Mouse (Mus musculus) liver, adult 2 months (tissue): ENCODE data around the gene E030030I06Rik. TPM values are rescaled to one million over a fixed set of nuclear protein-coding genes. Genes with fewer than 3 reads are reported as not detected.
"Not testable (repeated sequence)": the region's sequence is repeated elsewhere in the genome, so short reads cannot be mapped to it uniquely, and the experiment has no call there.

Experiments
- DNase-seq: peaks from one replicate; pipeline ENCODE4 v3.0.0-alpha.2; 2011; ENCODE audit warnings: low read depth, low spot score; ENCODE audit errors: extremely low read depth
- H3K27ac ChIP-seq: fragments of 200-500 bp; replicated peaks from 2 replicates; pipeline ENCODE4 v1.5.1; 2012; ENCODE audit warnings: low read depth, mild to moderate bottlenecking, control low read depth, inconsistent platforms, low read length; ENCODE audit not compliant: insufficient read depth
- H3K27me3 ChIP-seq: fragments of 200-500 bp; 2 replicates; pipeline ENCODE4 v1.6.1; 2012; ENCODE audit warnings: mild to moderate bottlenecking, moderate library complexity, low read length, inconsistent platforms; ENCODE audit not compliant: control insufficient read depth, insufficient read depth
- H3K36me3 ChIP-seq: fragments of 200-500 bp; 2 replicates; pipeline ENCODE4 v1.6.1; 2012; ENCODE audit warnings: low read length, inconsistent platforms; ENCODE audit not compliant: control insufficient read depth, insufficient read depth
- H3K4me1 ChIP-seq: fragments of 200-500 bp; 2 replicates; pipeline ENCODE4 v1.6.1; 2011; ENCODE audit warnings: low read length; ENCODE audit not compliant: control insufficient read depth, insufficient read depth
- H3K4me3 ChIP-seq: fragments of 200-500 bp; 2 replicates; pipeline ENCODE4 v1.5.1; 2011; ENCODE audit warnings: low read depth, mild to moderate bottlenecking, control low read depth, low read length, moderate library complexity; ENCODE audit not compliant: insufficient read depth
- H3K79me2 ChIP-seq: fragments of 200-500 bp; 2 replicates; pipeline ENCODE4 v1.6.1; 2012; ENCODE audit warnings: inconsistent platforms, mild to moderate bottlenecking, low read length, moderate library complexity; ENCODE audit not compliant: control insufficient read depth, insufficient read depth
- H3K9ac ChIP-seq: fragments of 200-500 bp; 2 replicates; pipeline ENCODE4 v1.6.1; 2012; ENCODE audit warnings: low read depth, mild to moderate bottlenecking, control low read depth, inconsistent platforms, low read length
- CTCF ChIP-seq: fragments of 200-500 bp; IDR thresholded peaks from 2 replicates; pipeline ENCODE4 v1.5.1; 2011; ENCODE audit warnings: low read depth, low read length, control low read depth
- POLR2A ChIP-seq: fragments of 200-500 bp; IDR thresholded peaks from 2 replicates; pipeline ENCODE4 v1.6.1; 2011; ENCODE audit warnings: low read length, control low read depth; ENCODE audit not compliant: insufficient read depth; ENCODE audit errors: extremely low read depth
- WGBS: fragments of 180-500 bp; shearing (Covaris S2); methylation state at CpG from one replicate; pipeline ENCODE4 v1.1.7; 2018; 5-methylcytosine and 5-hydroxymethylcytosine counted together
- polyA plus RNA-seq: library from polyadenylated mRNA; depleted of rRNA; stranded (reverse); fragments of >200 nt; gene quantifications from 2 replicates; pipeline ENCODE4 v1.2.3, GENCODE M21; 2012
- total RNA-seq: library from RNA; depleted of rRNA; stranded (reverse); fragments of >200 nt; gene quantifications from 2 replicates; pipeline ENCODE4 v1.2.3, GENCODE M21; 2014

The E030030I06Rik gene
- total and polyA plus RNA-seq, 2 experiments, result 1.2 to 7.0 TPM

DNA sequence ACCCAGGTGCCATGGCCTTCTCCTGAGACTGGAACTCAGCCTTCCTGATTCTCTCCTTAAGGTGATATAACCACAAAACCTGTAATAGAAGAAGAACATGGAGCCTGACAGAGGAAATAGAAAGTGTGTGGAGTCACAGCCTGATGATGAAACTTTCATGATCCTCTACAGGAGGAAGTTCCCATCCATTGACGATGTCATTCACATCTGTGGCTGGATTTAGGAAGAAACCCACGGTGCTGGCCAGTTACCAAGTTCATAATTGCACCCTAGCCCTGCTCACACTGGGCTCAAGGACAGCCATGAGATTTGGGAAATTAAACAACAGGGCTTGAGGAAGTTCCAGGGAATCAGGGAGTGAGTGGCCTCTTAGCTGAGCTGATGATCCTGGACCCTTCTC, 17.0 kb upstream of the E030030I06Rik start:
- H3K9ac ChIP-seq, H3K27me3 ChIP-seq, H3K4me1 ChIP-seq, H3K4me3 ChIP-seq, H3K27ac ChIP-seq, H3K79me2 ChIP-seq, DNase-seq, H3K36me3 ChIP-seq: not testable (repeated sequence)
- 65% methylated on average over 2 of the region's 2 CpGs for WGBS

DNA sequence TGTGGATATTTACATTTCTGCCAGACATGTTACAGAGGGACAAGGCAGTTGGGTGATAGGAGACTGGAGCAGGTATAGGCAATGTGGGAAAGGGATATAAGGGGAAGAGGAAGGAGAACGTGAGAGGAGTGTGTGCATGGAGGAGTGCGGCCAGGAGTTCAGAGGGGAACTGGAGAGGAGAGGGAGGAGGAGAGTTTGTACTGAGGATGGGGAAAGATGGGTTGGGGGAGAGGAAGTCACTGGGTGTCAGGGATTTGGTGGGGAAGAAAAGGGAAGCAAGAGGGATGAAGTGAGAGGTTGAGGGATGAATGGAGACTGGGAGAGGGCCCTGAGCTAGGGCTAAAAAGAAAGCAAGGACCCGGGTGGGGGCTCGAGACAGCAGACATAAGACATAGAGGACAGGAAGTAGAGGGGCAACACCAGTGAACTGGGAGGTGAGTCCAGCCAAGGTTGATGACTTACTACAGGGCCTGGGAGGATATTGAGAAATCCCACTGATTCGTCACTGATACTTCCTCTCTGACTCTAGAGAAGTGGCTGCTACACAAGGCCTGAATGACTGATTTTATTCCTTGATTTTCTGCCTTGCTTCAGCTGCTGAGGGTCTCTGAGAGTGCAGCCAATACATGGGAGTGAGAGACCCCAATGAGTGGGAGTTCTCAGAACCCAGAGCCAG, 16.4 kb upstream of the E030030I06Rik start:
- not testable (repeated sequence) for H3K4me1 ChIP-seq, H3K36me3 ChIP-seq, H3K4me3 ChIP-seq, DNase-seq, H3K9ac ChIP-seq, H3K79me2 ChIP-seq, H3K27me3 ChIP-seq, H3K27ac ChIP-seq
- WGBS, result 61% methylated on average over 5 of the region's 5 CpGs

DNA sequence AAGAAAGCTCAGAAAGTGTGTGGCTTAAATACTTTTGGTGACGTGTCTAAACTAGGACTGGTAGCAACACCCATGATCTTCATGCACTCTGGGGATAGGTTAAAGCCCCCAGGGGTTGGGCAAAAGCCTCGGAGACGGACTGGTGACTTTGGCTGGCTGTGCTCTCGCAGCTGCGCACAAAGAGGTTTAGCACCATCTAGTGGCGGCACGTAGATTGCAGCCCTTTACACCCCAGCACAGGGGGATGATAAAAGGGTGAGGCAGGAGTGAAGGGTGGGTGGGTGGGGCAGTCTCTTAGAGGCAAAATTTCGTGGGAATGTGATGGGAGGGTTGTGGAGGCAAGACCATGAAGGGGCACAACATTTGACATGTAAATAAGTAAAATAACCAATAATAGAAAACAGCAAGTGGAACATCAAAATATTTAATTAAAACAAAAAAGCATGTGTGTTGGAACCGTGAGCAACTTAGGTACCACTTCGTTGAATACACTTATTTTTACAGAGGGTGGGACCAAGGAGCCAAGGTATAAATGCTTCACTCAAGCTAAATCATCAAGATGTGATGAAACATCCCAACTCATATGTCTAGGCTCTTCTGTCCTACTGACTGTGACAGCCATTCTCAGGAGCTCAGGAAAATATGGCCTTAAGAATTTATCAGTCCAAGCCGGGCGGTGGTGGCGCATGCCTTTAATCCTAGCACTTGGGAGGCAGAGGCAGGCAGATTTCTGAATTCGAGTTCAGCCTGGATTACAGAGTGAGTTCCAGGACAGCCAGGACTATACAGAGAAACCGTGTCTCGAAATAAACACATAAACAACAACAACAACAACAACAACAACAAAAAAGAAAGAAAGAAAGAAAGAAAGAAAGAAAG, 14.9 kb upstream of the E030030I06Rik start:
- peak; percentile 57 for TF ChIP-seq CTCF
- not testable (repeated sequence) for H3K36me3 ChIP-seq, H3K4me1 ChIP-seq, H3K9ac ChIP-seq, H3K4me3 ChIP-seq, H3K27me3 ChIP-seq, H3K27ac ChIP-seq, DNase-seq, H3K79me2 ChIP-seq
- 34% methylated on average over 15 of the region's 16 CpGs for WGBS

DNA sequence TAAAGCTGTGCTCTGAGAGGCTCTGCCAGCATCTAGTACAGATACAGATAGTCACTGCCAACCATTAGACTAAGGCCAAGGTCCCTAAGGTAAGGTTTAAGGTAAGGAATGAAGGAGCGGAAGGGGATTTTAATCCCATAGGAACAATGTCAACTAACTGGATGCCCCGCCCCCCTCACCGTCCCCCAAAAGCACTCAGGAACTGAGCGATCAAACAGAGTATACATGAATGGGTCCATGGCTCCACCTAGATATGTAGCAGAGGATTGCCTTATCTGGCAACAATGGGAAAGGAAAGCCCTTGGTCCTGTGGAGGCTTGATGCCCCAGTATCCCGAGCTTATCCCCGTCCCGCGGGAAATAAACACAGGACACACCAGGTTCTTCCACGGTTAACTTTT, 14.2 kb upstream of the E030030I06Rik start:
- H3K4me3 ChIP-seq, H3K36me3 ChIP-seq, H3K79me2 ChIP-seq, H3K27me3 ChIP-seq, H3K4me1 ChIP-seq, H3K9ac ChIP-seq, DNase-seq, H3K27ac ChIP-seq: not testable (repeated sequence)
- WGBS, result 3% methylated on average over 9 of the region's 9 CpGs

DNA sequence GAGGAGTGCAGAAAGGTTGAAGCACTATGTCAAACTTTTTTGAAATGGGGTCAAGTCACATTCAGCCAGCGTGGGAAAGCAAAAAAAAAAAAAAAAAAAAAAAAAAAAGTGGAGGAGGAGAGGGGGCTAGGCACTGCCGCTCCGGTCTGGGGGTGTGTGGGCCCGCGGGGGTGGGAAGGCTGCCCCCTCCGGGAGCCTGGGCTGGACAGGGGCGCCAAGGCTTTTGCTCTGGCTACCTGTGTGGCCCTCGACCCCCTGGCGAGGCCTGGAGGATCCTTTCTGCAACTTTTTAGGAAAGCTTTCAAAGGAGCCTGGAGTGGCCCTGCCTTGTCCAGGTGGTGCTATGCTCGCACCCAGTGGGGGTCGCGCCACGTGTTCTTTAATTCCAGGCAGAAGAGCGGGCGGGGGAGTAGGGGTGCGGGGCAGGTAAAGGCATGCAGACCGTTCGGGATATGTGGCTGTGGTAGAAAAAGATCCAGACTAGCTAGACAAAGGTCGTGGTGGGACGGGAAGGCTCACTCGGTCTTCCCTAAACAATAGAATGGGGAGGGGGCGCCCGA, 10.6 kb upstream of the E030030I06Rik start:
- peaks cover 8% of the 10 kb centered on the region for H3K27me3 ChIP-seq
- no peak overlapping the region for H3K9ac ChIP-seq
- H3K36me3 ChIP-seq, result no peaks in the 10 kb centered on the region
- DNase-seq, result no peak
- WGBS, result 13% methylated on average over 23 of the region's 23 CpGs
- no peak overlapping the region for H3K27ac ChIP-seq
- no peaks in the 10 kb centered on the region for H3K4me1 ChIP-seq
- H3K79me2 ChIP-seq, result no peaks in the 10 kb centered on the region
- TF ChIP-seq POLR2A (no peak), CTCF (no peak)
- H3K4me3 ChIP-seq, result no peak overlapping the region

DNA sequence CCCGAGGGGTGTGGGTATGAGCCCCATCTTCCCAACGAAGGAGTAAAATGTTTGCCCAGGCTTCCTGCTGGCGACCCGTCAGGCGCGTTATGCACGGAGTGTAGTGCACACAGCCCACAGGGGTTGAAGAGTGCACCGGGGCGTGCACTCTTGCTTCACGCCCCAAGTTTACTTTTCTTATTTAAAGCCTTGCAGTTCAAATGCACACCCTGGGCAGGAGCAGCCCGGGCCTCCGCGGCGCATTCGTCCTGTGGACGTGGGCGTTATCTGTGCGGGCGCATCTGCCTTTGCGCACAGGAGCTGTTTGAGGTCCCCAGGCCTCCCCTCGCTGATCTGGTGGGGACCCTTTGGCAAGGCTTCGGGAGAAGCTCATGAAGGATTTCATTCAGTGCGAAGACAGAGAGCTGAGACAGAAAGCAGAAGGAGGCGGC, 10.1 kb upstream of the E030030I06Rik start:
- WGBS, result 2% methylated on average over 24 of the region's 24 CpGs
- Histone ChIP-seq H3K27ac (no peak overlapping the region), H3K4me3 (no peak overlapping the region), H3K79me2 (no peaks in the 10 kb centered on the region), H3K36me3 (no peaks in the 10 kb centered on the region), H3K4me1 (no peaks in the 10 kb centered on the region), H3K27me3 (peaks cover 9% of the 10 kb centered on the region), H3K9ac (no peak overlapping the region)
- TF ChIP-seq CTCF, result no peak
- no peak for TF ChIP-seq POLR2A
- DNase-seq, result no peak
